ENCODE assay signal across 9 mouse cellular contexts in genomic region chr17:12042561-12043256, GRCm38 (mm10).
A peak's percentile ranks its signal among the peaks of the same experiment; 100 is the strongest.
DNase-seq lines count a peak whose midpoint lies in the region; ATAC-seq lines count a peak whose summit lies in the region.
"Had no signal": no experiment of that assay in that cellular context is flagged by ENCODE, and none has a peak within 500 bp of the region (broad histone marks: within the 10 kb centered on the region; RNA-seq: fewer than 3 reads in every experiment).

No protein-coding gene starts in this region.

- peak; percentile 68 for DNase-seq in embryonic facial prominence, embryonic 14.5 days (ENCODE audit: low spot score)
- no peak for DNase-seq in embryonic facial prominence, embryonic 10.5 days (ENCODE audit: low spot score)
- peak; percentile 46 to 62 for DNase-seq in frontal cortex, postnatal 36 days (ENCODE audit: low spot score in 2 of 2)
- DNase-seq in left cerebral cortex, postnatal 4 days = peak; percentile 41
- DNase-seq in retina, postnatal 7 days (ENCODE audit: low read depth, low spot score) = peak; percentile 51
- no peak for DNase-seq in B cell, adult 2 months
- no peak for DNase-seq in embryo, embryonic 9.5 days (ENCODE audit: extremely low spot score)

- 50% methylated on average over 14 of the region's 14 CpGs for WGBS in embryonic facial prominence, embryonic 14.5 days
- 69% methylated on average over 14 of the region's 14 CpGs for WGBS in embryonic facial prominence, embryonic 10.5 days

- ATAC-seq in embryonic facial prominence, embryonic 14.5 days (ENCODE audit: low read depth) = peak; percentile 38; the same call in 1 of the 2 replicates
- no peak for ATAC-seq in granulocyte monocyte progenitor cell, adult 5-6 weeks (replicated peaks; ENCODE audit: poor library complexity, severe bottlenecking)

- H3K27ac ChIP-seq in embryonic facial prominence, embryonic 14.5 days (replicated peaks; ENCODE audit: low read depth, low read length) = no peak overlapping the region
- no peak overlapping the region for H3K27ac ChIP-seq in embryonic facial prominence, embryonic 10.5 days (replicated peaks)
- H3K27ac ChIP-seq: kidney, postnatal 0 days had no signal

- H3K9me3 ChIP-seq in embryonic facial prominence, embryonic 14.5 days (ENCODE audit: control insufficient read depth, low read length) = no peaks in the 10 kb centered on the region
- no peaks in the 10 kb centered on the region for H3K9me3 ChIP-seq in embryonic facial prominence, embryonic 10.5 days

- no peak overlapping the region for H3K4me2 ChIP-seq in embryonic facial prominence, embryonic 14.5 days (ENCODE audit: low read depth, low read length)

- H3K27me3 ChIP-seq in embryonic facial prominence, embryonic 14.5 days (replicated peaks; ENCODE audit: control insufficient read depth, insufficient read depth, low read length) = no peaks in the 10 kb centered on the region
- H3K27me3 ChIP-seq in embryonic facial prominence, embryonic 10.5 days (replicated peaks; ENCODE audit: low read depth, poor library complexity, severe bottlenecking) = peaks cover 18% of the 10 kb centered on the region

- no peaks in the 10 kb centered on the region for H3K36me3 ChIP-seq in embryonic facial prominence, embryonic 14.5 days (ENCODE audit: control insufficient read depth, insufficient read depth, low read length)
- no peaks in the 10 kb centered on the region for H3K36me3 ChIP-seq in embryonic facial prominence, embryonic 10.5 days (replicated peaks)

- peaks cover 7% of the 10 kb centered on the region for H3K4me1 ChIP-seq in embryonic facial prominence, embryonic 14.5 days (ENCODE audit: control insufficient read depth, insufficient read depth, low read length)
- peaks cover 30% of the 10 kb centered on the region for H3K4me1 ChIP-seq in embryonic facial prominence, embryonic 10.5 days

- no peak overlapping the region for H3K4me3 ChIP-seq in embryonic facial prominence, embryonic 14.5 days (ENCODE audit: low read depth, low read length)
- no peak overlapping the region for H3K4me3 ChIP-seq in embryonic facial prominence, embryonic 10.5 days

- no peak overlapping the region for H3K9ac ChIP-seq in embryonic facial prominence, embryonic 14.5 days (ENCODE audit: low read depth, low read length)

- intact Hi-C loops in left cerebral cortex, postnatal 4 days (cut with DNase I) = loop anchor here (10.0 kb wide), 1 partner anchor 72 kb away; the partner anchor contains the start of gene Agpat4

Comparison
In these comparisons a context has a peak if more than half of its experiments do, and no peak if none do; other contexts are left out.
1. DNase-seq: peak in embryonic facial prominence, embryonic 14.5 days (single experiment), frontal cortex, postnatal 36 days (2 of 2), left cerebral cortex, postnatal 4 days (single experiment) and retina, postnatal 7 days (single experiment); none in embryonic facial prominence, embryonic 10.5 days (single experiment), B cell, adult 2 months (0 of 2) and embryo, embryonic 9.5 days (single experiment).